Comparison of ENCODE assay signal across 15 mouse cellular contexts in genomic region chr9:74849979-74850780, GRCm38 (mm10). TPM values are rescaled to one million over a fixed set of nuclear protein-coding genes. Genes with fewer than 3 reads are reported as not detected.
DNase-seq lines count a peak whose midpoint lies in the region; ATAC-seq and TF ChIP-seq lines count a peak whose summit lies in the region.
"Had no signal": no experiment of that assay in that cellular context is flagged by ENCODE, and none has a peak within 500 bp of the region (broad histone marks: within the 10 kb centered on the region; RNA-seq: fewer than 3 reads in every experiment).

No protein-coding gene starts in this region.

- no peaks in the 10 kb centered on the region for H3K9me3 ChIP-seq in stomach, embryonic 14.5 days (ENCODE audit: control insufficient read depth, low read depth, low read length)
- H3K9me3 ChIP-seq in stomach, postnatal 0 days (ENCODE audit: control insufficient read depth, low read length): no peaks in the 10 kb centered on the region
- H3K9me3 ChIP-seq in midbrain, embryonic 12.5 days: no peaks in the 10 kb centered on the region
- H3K9me3 ChIP-seq in stomach, embryonic 16.5 days (replicated peaks; ENCODE audit: control insufficient read depth, low read length): no peaks in the 10 kb centered on the region
- H3K9me3 ChIP-seq: embryonic facial prominence, embryonic 13.5 days had no signal

- H3K4me1 ChIP-seq in stomach, embryonic 14.5 days (ENCODE audit: control insufficient read depth, insufficient read depth, low read length): 0 out of 2 replicates have a peak, but pooled peaks cover 6% of the 10 kb centered on the region
- peaks cover 2% of the 10 kb centered on the region; the same call in 1 of the 2 replicates for H3K4me1 ChIP-seq in stomach, postnatal 0 days (replicated peaks; ENCODE audit: control insufficient read depth, insufficient read depth)
- peaks cover 24% of the 10 kb centered on the region for H3K4me1 ChIP-seq in midbrain, embryonic 12.5 days
- H3K4me1 ChIP-seq in stomach, embryonic 16.5 days (ENCODE audit: control insufficient read depth, insufficient read depth, low read length): 0 out of 2 replicates have a peak, but pooled peaks cover 8% of the 10 kb centered on the region

- DNase-seq in cerebellum, postnatal 10 days: peak; percentile 16 to 47
- DNase-seq in cerebellum, postnatal 4 days (ENCODE audit: low spot score in 2 of 2): no peak
- DNase-seq in stomach, postnatal 0 days (ENCODE audit: low spot score): no peak
- no peak for DNase-seq in kidney, postnatal 10 days
- DNase-seq in layer of hippocampus, adult 9-10 months (ENCODE audit: low spot score): no peak
- DNase-seq: cerebellum, adult 18-20 months; heart, adult 2 months; heart, postnatal 4 days; kidney, postnatal 25 days; lung, adult 18-20 months had no signal

- H3K36me3 ChIP-seq in stomach, embryonic 14.5 days (ENCODE audit: control insufficient read depth, insufficient read depth, low read length): no peaks in the 10 kb centered on the region
- H3K36me3 ChIP-seq in stomach, postnatal 0 days (ENCODE audit: control insufficient read depth, insufficient read depth, low read length): no peaks in the 10 kb centered on the region
- no peaks in the 10 kb centered on the region for H3K36me3 ChIP-seq in midbrain, embryonic 12.5 days
- no peaks in the 10 kb centered on the region for H3K36me3 ChIP-seq in stomach, embryonic 16.5 days (ENCODE audit: control insufficient read depth, insufficient read depth, low read length)
- H3K36me3 ChIP-seq: embryonic facial prominence, embryonic 13.5 days had no signal

- TF ChIP-seq EP300 in stomach, postnatal 0 days (optimal IDR thresholded peaks at IDR 0.05): no peak

- peak overlapping the region; percentile 69; the same call in 1 of the 2 replicates for H3K4me2 ChIP-seq in stomach, embryonic 14.5 days (replicated peaks; ENCODE audit: low read depth, low read length)
- no peak overlapping the region for H3K4me2 ChIP-seq in stomach, postnatal 0 days (replicated peaks; ENCODE audit: low read depth)
- peak overlapping the region; percentile 92 for H3K4me2 ChIP-seq in midbrain, embryonic 12.5 days (replicated peaks)
- H3K4me2 ChIP-seq in stomach, embryonic 16.5 days (ENCODE audit: low read depth, low read length): peak overlapping the region; percentile 59; the same call in 1 of the 2 replicates

- no peak overlapping the region for H3K9ac ChIP-seq in stomach, embryonic 14.5 days (replicated peaks; ENCODE audit: low read depth, low read length)
- no peak overlapping the region for H3K9ac ChIP-seq in stomach, postnatal 0 days (ENCODE audit: low read length)
- no peak overlapping the region for H3K9ac ChIP-seq in midbrain, embryonic 12.5 days (replicated peaks)
- H3K9ac ChIP-seq in stomach, embryonic 16.5 days (ENCODE audit: low read length): no peak overlapping the region; the same call in 1 of the 2 replicates
- H3K9ac ChIP-seq: embryonic facial prominence, embryonic 13.5 days had no signal

- ATAC-seq in stomach, embryonic 14.5 days (ENCODE audit: insufficient number of reproducible peaks, insufficient read depth, low FRiP score, low read depth): no peak
- no peak for ATAC-seq in stomach, postnatal 0 days (ENCODE audit: low FRiP score, low TSS enrichment)
- ATAC-seq in midbrain, embryonic 12.5 days (ENCODE audit: low FRiP score, low read depth): no peak
- no peak for ATAC-seq in stomach, embryonic 16.5 days (ENCODE audit: insufficient read depth, low FRiP score)

- peaks cover 72% of the 10 kb centered on the region for H3K27me3 ChIP-seq in stomach, embryonic 14.5 days (ENCODE audit: control insufficient read depth, insufficient read depth, low read length)
- H3K27me3 ChIP-seq in stomach, postnatal 0 days (ENCODE audit: control insufficient read depth, insufficient read depth, low read length): peaks cover 34% of the 10 kb centered on the region; the same call in 1 of the 2 replicates
- peaks cover 94% of the 10 kb centered on the region for H3K27me3 ChIP-seq in midbrain, embryonic 12.5 days
- peaks cover 93% of the 10 kb centered on the region for H3K27me3 ChIP-seq in stomach, embryonic 16.5 days (ENCODE audit: control insufficient read depth, insufficient read depth, low read length)

- no peak overlapping the region for H3K27ac ChIP-seq in stomach, embryonic 14.5 days (ENCODE audit: low read length)
- H3K27ac ChIP-seq in stomach, postnatal 0 days (replicated peaks): no peak overlapping the region
- peak overlapping the region; percentile 85 for H3K27ac ChIP-seq in midbrain, embryonic 12.5 days (replicated peaks)
- no peak overlapping the region for H3K27ac ChIP-seq in stomach, embryonic 16.5 days (ENCODE audit: low read length)
- H3K27ac ChIP-seq: embryonic facial prominence, embryonic 13.5 days; heart, adult 2 months; left cerebral cortex, adult 2 months had no signal

- TF ChIP-seq CTCF in stomach, postnatal 0 days (IDR thresholded peaks at IDR 0.05; ENCODE audit: low read depth): no peak

- H3K4me3 ChIP-seq in stomach, embryonic 14.5 days (ENCODE audit: low read depth, low read length): peak overlapping the region; percentile 38; the same call in 1 of the 2 replicates
- no peak overlapping the region for H3K4me3 ChIP-seq in stomach, postnatal 0 days (ENCODE audit: low read depth, low read length)
- H3K4me3 ChIP-seq in midbrain, embryonic 12.5 days: peak overlapping the region; percentile 53
- H3K4me3 ChIP-seq in stomach, embryonic 16.5 days (replicated peaks; ENCODE audit: low read length): no peak overlapping the region
- H3K4me3 ChIP-seq: left cerebral cortex, adult 2 months had no signal

- 10% methylated on average over 12 of the region's 12 CpGs for WGBS in stomach, embryonic 14.5 days
- WGBS in stomach, postnatal 0 days: 21% methylated on average over 12 of the region's 12 CpGs
- 4% methylated on average over 12 of the region's 12 CpGs for WGBS in midbrain, embryonic 12.5 days
- 14% methylated on average over 12 of the region's 12 CpGs for WGBS in stomach, embryonic 16.5 days

RNA-seq across cellular contexts. Expression of gene Onecut1, which starts 11.5 kb away (rescaled TPM):
- polyA plus RNA-seq in stomach, embryonic 14.5 days (2014; fragmentation: Nextera tagmentation; extraction: Ambion mirVana): 0.51 and 1.8 TPM in 2 replicates
- polyA plus RNA-seq in stomach, postnatal 0 days (2015; fragmentation: Nextera tagmentation; extraction: Ambion mirVana): 0.08 and 0.10 TPM in 2 replicates
- 16.4 and 18.0 TPM in 2 replicates for polyA plus RNA-seq in midbrain, embryonic 12.5 days (2016; fragmentation: Nextera tagmentation; extraction: Ambion mirVana)
- 1.5 and 2.0 TPM in 2 replicates for polyA plus RNA-seq in stomach, embryonic 16.5 days (2015; fragmentation: Nextera tagmentation; extraction: Ambion mirVana)
- polyA plus RNA-seq: embryonic facial prominence, embryonic 13.5 days; heart, adult 2 months had no signal

Comparison
In these comparisons a context has a peak if more than half of its experiments do, and no peak if none do; other contexts are left out.
1. DNase-seq: peak in cerebellum, postnatal 10 days (2 of 2); none in cerebellum, postnatal 4 days (0 of 2), stomach, postnatal 0 days (single experiment), kidney, postnatal 10 days (single experiment) and layer of hippocampus, adult 9-10 months (single experiment).
2. H3K4me3 ChIP-seq: peak in stomach, embryonic 14.5 days (single experiment) and midbrain, embryonic 12.5 days (single experiment); none in stomach, postnatal 0 days (single experiment) and stomach, embryonic 16.5 days (single experiment).